Mouse (Mus musculus) adrenal gland, postnatal 4 days (tissue): Measurements from ENCODE around the gene Hecw2. TPM values are rescaled to one million over a fixed set of nuclear protein-coding genes. Genes with fewer than 3 reads are reported as not detected.

Experiments
- DNase-seq, 2 experiments: peaks; one replicate each; pipeline ENCODE4 v3.0.0; 2021 to 2022; ENCODE audit warnings: low spot score in 2 of 2, mixed read lengths in 2 of 2
- total RNA-seq, 2 experiments: library from RNA; stranded (reverse); gene quantifications; 2 replicates each; pipeline ENCODE4 v1.2.3; 2021

Gene Hecw2
- total RNA-seq, 2 experiments from 2014 or later, result 11.7 to 12.1 TPM

- DNase-seq, result no peak
These were observed 197.7 kb downstream of the Hecw2 start for GRCm38 (mm10) chr1:53997239-53997638.

- DNase-seq, result no peak
These were observed 208.6 kb downstream of the Hecw2 start for GRCm38 (mm10) chr1:53986185-53986892.

DNA sequence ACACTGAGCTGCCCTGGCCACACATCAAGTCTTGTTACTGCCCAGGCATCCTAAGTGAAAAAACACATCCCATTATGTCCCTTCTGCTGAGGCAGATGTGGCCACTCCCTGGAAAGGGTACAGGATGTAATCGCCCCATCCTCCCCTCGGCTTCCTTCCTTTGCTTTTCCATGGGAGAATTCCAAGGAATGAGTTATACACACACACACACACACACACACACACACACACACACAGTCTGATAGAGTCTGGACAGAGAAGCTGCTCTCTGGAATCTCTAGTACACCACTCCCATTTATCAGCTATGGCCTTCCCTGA lies 216.5 kb downstream of the Hecw2 start:
- DNase-seq, result no peak

GRCm38 (mm10) chr1:53977806-53978513 lies 217.0 kb downstream of the Hecw2 start:
- no peak for DNase-seq

DNA sequence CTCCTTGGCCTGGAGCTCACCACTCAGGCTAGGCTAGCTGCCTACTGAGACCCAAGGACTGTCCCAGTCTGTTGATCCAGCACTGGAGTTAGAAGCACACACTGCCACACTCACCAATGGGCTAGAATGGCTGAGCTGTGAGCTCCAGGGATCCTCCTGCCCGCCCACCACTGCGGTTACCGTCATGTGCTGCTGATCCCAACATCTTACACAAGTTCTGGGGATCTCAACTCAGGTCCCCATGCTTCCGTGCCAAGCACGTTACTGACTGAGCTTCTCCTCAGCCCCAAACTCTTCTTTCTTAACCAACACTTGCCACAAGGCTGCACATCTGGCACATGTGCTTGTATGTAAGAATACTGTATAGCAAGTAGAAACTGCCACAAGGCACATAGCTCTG lies 218.2 kb downstream of the Hecw2 start:
- no peak for DNase-seq

- DNase-seq, result no peak
These were observed 218.9 kb downstream of the Hecw2 start for GRCm38 (mm10) chr1:53976100-53976499.

DNA sequence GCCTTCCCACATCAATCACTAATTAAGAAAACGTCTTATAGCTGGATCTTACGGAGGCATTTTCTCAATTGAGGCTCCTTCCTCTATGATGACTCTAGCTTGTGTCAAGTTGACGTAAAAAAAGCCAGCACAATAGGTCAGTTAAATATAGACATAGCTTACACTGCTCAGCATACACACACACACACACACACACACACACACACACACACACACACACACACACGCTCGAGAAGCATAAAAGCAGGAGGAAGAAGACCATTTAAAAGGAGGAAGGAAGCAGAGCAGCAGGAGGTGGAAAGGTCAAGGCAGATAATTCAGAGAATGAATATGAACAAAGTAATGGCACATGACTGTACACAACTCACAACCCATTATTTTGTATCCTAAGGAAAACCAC lies 220.0 kb downstream of the Hecw2 start:
- DNase-seq, result no peak

DNA sequence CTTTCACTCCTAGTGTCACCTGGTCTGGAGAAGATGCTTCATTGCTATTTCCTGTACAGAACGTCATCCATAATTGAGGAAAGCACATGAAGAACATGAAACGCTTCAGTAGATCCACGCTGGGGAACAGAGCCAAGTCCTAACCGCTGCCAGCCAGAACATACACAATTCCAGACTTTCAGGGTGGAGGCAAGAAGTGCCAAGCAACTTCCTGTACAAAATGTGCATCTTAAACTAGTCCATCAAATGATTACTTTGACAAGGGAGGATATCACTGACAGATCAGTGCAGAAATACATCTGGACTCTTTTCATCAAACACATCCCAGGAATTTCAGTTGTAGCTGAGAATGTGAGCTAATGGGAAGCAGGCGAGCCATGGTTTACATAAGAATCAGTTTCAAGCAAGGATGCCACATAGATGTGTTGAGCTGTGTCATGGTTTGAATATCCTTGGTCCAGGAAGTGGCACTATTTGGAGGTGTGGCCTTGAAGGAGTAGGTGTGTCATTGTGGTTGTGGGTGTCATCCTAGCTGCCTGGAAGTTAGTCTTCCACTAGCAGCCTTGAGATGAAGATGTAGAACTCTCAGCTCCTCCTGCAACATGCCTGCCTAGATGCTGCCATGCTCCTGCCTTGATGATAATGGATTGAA lies 224.5 kb downstream of the Hecw2 start:
- no peak for DNase-seq

- DNase-seq, result no peak
These were observed 242.6 kb downstream of the Hecw2 start for GRCm38 (mm10) chr1:53952395-53952794.

DNA sequence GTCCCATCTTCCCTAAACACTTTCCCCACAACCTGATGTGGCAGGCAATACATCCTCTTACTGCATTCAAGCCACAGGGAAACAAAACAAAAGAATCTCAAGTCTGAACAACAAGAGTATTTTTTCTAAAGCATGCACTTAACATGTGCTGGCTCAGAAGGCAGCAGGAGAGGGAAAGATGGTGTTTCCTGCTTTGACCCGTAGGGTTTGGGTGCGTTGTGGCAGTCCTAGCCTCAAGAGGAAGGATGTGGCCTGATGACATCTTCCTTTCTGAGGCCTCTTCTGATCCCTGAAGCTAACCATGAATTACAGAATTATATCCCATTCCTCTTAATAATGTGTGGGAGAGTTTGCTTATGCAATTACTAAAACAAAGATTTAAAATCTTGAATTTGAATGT lies 249.2 kb downstream of the Hecw2 start:
- no peak for DNase-seq

DNA sequence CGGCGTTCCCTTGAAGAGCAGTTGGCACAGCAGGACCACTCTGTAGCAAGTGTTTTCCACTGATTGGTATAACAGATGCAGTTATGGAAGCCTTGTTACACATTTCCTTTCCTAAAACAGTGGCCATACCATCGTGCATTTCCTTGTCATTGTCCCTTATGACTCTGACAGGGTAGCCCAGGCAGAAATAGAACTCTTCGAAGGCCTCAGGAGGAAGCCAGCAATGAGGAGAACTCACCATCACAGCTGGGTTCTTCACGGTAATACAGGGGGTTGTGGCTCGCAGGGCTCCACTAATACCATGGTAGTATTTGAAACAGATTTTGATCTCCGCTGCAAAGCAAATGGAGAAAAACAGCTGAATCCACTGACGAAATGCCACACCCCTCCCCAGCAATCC lies 252.5 kb downstream of the Hecw2 start:
- no peak for DNase-seq

DNA sequence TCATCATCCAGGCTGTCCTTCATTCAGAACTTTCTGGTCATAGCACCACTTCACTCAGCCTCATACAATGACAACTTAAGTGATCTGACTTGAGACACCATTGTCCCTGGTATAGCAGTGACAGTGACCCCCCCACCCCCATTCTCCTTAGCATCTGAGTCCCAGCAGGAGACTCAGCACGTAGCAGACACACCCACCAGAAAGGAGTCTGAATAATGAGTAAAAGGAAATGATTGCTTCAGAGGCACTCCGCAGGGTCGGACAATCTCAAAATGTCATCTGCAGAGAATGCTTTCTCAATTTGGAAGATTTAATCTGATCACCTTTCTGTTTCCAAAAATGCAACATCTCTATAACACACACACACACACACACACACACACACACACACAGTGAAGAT lies 253.4 kb downstream of the Hecw2 start:
- DNase-seq, result no peak

GRCm38 (mm10) chr1:53940268-53941017 lies 254.5 kb downstream of the Hecw2 start:
- no peak for DNase-seq

DNA sequence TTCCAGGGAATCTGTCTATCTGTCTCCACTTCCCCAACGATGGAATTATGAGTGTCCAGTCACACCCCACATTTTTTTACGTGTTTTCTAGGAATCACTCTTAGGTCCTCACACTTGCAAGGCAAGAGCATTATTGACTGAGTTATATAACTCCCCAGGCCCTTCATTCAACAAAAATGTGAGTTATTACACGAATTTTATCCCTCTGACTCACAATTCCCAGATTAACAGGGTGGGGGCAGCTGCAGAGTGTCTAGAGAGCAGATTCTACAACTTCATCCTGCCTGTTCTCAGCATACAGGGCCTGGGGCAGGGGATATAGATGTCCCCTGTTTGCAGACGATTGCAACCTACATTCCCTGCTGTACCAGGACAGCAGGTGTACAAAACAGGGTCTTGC lies 255.7 kb downstream of the Hecw2 start:
- DNase-seq, result no peak

DNA sequence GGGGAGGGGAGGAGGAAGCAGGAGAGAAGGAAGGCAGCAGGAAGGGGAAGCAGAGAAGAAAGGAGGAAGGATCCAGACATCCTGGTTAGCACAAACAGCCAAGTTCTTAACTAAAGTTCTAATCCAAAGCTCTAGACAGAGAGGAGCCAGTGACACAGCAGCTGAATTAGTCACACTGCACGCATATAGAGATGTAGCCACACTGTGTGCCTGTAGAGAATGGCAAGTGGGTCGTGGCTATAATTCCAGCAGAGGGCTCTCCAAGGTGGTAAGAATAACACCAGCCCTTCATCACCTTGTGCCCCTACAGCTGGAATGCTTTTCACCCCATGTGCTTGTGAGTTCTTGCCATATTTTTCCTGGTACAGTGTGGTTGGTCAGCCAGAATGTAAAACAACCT lies 261.7 kb downstream of the Hecw2 start:
- no peak for DNase-seq

DNA sequence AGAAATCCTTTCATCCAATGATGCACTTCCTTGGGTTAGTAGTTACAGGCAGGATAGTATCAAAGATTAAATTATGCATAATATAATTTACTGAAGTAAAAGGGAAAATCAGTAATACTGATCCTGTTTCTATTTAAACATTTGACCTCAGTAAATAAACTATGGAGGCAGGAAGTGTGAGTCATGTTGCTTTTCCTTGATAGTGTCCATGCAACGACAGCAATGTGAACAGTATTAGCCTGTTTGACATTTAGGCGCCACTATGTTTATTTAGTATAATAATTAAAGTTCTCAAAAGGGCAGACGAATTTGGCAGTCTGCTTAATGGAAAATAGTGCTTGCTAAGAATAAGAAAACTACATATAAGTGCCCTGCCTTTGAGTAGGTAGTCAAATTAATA lies 263.7 kb downstream of the Hecw2 start:
- DNase-seq, result no peak

DNA sequence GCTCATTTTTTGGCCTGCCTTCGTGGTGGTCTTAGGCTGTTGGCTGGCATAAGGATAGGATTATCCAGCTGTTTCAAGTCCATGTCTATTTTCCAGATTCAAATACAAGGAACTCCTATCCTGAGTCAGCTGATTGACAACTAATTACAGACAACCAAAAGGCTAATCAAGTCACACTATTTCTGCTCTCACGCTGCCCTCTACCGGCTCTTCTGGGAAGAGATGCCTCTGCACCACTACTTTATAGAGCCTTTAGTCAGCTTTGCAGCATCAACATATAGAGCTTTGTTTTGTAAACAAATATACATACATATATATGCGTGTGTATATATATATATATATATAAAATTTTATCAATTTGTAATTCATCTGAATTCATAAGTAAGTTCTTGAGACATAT lies 267.4 kb downstream of the Hecw2 start:
- DNase-seq, result no peak

- no peak for DNase-seq
These were observed 269.6 kb downstream of the Hecw2 start for GRCm38 (mm10) chr1:53925149-53925901.

DNA sequence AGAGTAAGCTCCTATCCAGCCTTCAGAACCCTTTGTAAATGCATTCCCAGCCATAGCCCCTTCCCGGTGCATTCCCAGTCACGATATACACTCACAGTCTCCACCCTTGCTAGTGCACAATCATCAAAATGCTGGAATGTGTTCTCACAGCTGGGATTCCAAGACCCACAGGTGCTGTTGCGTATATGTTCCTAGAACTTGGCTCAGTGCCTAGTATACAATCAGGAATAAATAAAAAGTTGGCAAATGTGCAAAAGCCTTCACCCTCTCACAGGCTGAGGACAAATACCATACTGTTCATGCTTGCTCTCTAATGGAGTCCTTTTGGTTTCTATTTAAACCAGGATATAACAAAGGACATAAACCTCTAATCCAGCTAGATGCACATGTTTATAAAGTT lies 283.1 kb downstream of the Hecw2 start:
- no peak for DNase-seq

- DNase-seq, result no peak
These were observed 284.7 kb downstream of the Hecw2 start for GRCm38 (mm10) chr1:53910251-53910650.

- no peak for DNase-seq
These were observed 285.9 kb downstream of the Hecw2 start for GRCm38 (mm10) chr1:53909118-53909517.
